Mouse (Mus musculus): ENCODE measurements around the gene Shkbp1. TPM values are rescaled to one million over a fixed set of nuclear protein-coding genes. Genes with fewer than 3 reads are reported as not detected.

Gene Shkbp1
- total and polyA plus RNA-seq, 3 experiments = 4.6 to 20.2 (median 7.1) TPM

GRCm38 (mm10) chr7:27310996-27311535, 44.8 kb downstream of the Shkbp1 start:
- 43% methylated on average over 8 of the region's 8 CpGs for WGBS
- DNase-seq = no peak
- no peak overlapping the region for H3K27ac ChIP-seq
- intact Hi-C loops (cut with DNase I) = no loop called here
- no peak overlapping the region for H3K9ac ChIP-seq (ENCODE audit: low read depth, low read length)
- peaks cover 5% of the 10 kb centered on the region; the same call in 1 of the 2 replicates for H3K36me3 ChIP-seq (ENCODE audit: control insufficient read depth, insufficient read depth, low read length)
- H3K79me2 ChIP-seq (replicated peaks; ENCODE audit: control insufficient read depth, insufficient read depth, low read length) = no peaks in the 10 kb centered on the region
- peaks cover 7% of the 10 kb centered on the region for H3K4me1 ChIP-seq (ENCODE audit: control insufficient read depth, insufficient read depth, low read length)
- H3K27me3 ChIP-seq (ENCODE audit: control insufficient read depth, insufficient read depth, low read length) = no peaks in the 10 kb centered on the region
- H3K4me3 ChIP-seq = no peak overlapping the region
- TF ChIP-seq EP300 (IDR thresholded peaks at IDR 0.05; ENCODE audit: insufficient read depth, low read depth, low read length) (no peak), POLR2A (IDR thresholded peaks at IDR 0.05; ENCODE audit: insufficient read depth, low read depth, low read length) (no peak), CTCF (IDR thresholded peaks at IDR 0.05) (no peak)

- Histone ChIP-seq H3K27me3 (ENCODE audit: control insufficient read depth, insufficient read depth, low read length) (no peaks in the 10 kb centered on the region), H3K27ac (no peak overlapping the region), H3K36me3 (ENCODE audit: control insufficient read depth, insufficient read depth, low read length) (peaks cover 5% of the 10 kb centered on the region; the same call in 1 of the 2 replicates), H3K4me1 (ENCODE audit: control insufficient read depth, insufficient read depth, low read length) (peaks cover 7% of the 10 kb centered on the region), H3K9ac (ENCODE audit: low read depth, low read length) (no peak overlapping the region), H3K4me3 (no peak overlapping the region), H3K79me2 (replicated peaks; ENCODE audit: control insufficient read depth, insufficient read depth, low read length) (no peaks in the 10 kb centered on the region)
- 29% methylated on average over 17 of the region's 17 CpGs for WGBS
- TF ChIP-seq EP300 (IDR thresholded peaks at IDR 0.05; ENCODE audit: insufficient read depth, low read depth, low read length) = 0 out of 2 replicates have a peak, but pooled peaks have one; percentile 26
- no peak for TF ChIP-seq POLR2A (IDR thresholded peaks at IDR 0.05; ENCODE audit: insufficient read depth, low read depth, low read length)
- TF ChIP-seq CTCF (IDR thresholded peaks at IDR 0.05) = no peak; the same call in 1 of the 2 replicates
- intact Hi-C loops (cut with DNase I) = no loop called here
- peak; percentile 73 to 77 for DNase-seq
Observed at GRCm38 (mm10) chr7:27310306-27310705, 45.5 kb downstream of the Shkbp1 start.

- Histone ChIP-seq H3K79me2 (replicated peaks; ENCODE audit: control insufficient read depth, insufficient read depth, low read length) (no peaks in the 10 kb centered on the region), H3K27me3 (ENCODE audit: control insufficient read depth, insufficient read depth, low read length) (no peaks in the 10 kb centered on the region), H3K36me3 (ENCODE audit: control insufficient read depth, insufficient read depth, low read length) (peaks cover 5% of the 10 kb centered on the region; the same call in 1 of the 2 replicates), H3K9ac (ENCODE audit: low read depth, low read length) (no peak overlapping the region), H3K4me1 (ENCODE audit: control insufficient read depth, insufficient read depth, low read length) (peaks cover 7% of the 10 kb centered on the region), H3K4me3 (no peak overlapping the region), H3K27ac (peak overlapping the region; percentile 4; the same call in 1 of the 2 replicates)
- 67% methylated on average over 3 of the region's 3 CpGs for WGBS
- TF ChIP-seq EP300 (IDR thresholded peaks at IDR 0.05; ENCODE audit: insufficient read depth, low read depth, low read length) (no peak), POLR2A (IDR thresholded peaks at IDR 0.05; ENCODE audit: insufficient read depth, low read depth, low read length) (no peak), CTCF (IDR thresholded peaks at IDR 0.05) (no peak)
- no peak for DNase-seq
- intact Hi-C loops (cut with DNase I) = no loop called here
Observed at GRCm38 (mm10) chr7:27309832-27310231, 46.0 kb downstream of the Shkbp1 start.

- H3K27ac ChIP-seq = peak overlapping the region; percentile 20
- intact Hi-C loops (cut with DNase I) = loop anchor here (1.0 kb wide), 1 partner anchor 21 kb away; no protein-coding TSS in a partner anchor
- WGBS = 17% methylated on average over 28 of the region's 28 CpGs
Observed at GRCm38 (mm10) chr7:27308821-27309549, 46.8 kb downstream of the Shkbp1 start.

GRCm38 (mm10) chr7:27307551-27307950, 48.3 kb downstream of the Shkbp1 start:
- WGBS = 72% methylated on average over 9 of the region's 9 CpGs
- no peak overlapping the region for H3K9ac ChIP-seq (ENCODE audit: low read depth, low read length)
- H3K36me3 ChIP-seq (ENCODE audit: control insufficient read depth, insufficient read depth, low read length) = peaks cover 5% of the 10 kb centered on the region; the same call in 1 of the 2 replicates
- H3K79me2 ChIP-seq (replicated peaks; ENCODE audit: control insufficient read depth, insufficient read depth, low read length) = no peaks in the 10 kb centered on the region
- DNase-seq = no peak
- intact Hi-C loops (cut with DNase I) = no loop called here
- peaks cover 7% of the 10 kb centered on the region for H3K4me1 ChIP-seq (ENCODE audit: control insufficient read depth, insufficient read depth, low read length)
- H3K27ac ChIP-seq = no peak overlapping the region
- no peaks in the 10 kb centered on the region for H3K27me3 ChIP-seq (ENCODE audit: control insufficient read depth, insufficient read depth, low read length)
- TF ChIP-seq CTCF (IDR thresholded peaks at IDR 0.05) (peak; percentile 46), EP300 (IDR thresholded peaks at IDR 0.05; ENCODE audit: insufficient read depth, low read depth, low read length) (no peak), POLR2A (IDR thresholded peaks at IDR 0.05; ENCODE audit: insufficient read depth, low read depth, low read length) (no peak)
- no peak overlapping the region for H3K4me3 ChIP-seq

More at GRCm38 (mm10) chr7:27308821-27309549, 46.8 kb downstream of the Shkbp1 start:
- Histone ChIP-seq H3K36me3 (ENCODE audit: control insufficient read depth, insufficient read depth, low read length) (peaks cover 5% of the 10 kb centered on the region; the same call in 1 of the 2 replicates), H3K79me2 (replicated peaks; ENCODE audit: control insufficient read depth, insufficient read depth, low read length) (no peaks in the 10 kb centered on the region), H3K4me3 (no peak overlapping the region), H3K4me1 (ENCODE audit: control insufficient read depth, insufficient read depth, low read length) (peaks cover 7% of the 10 kb centered on the region), H3K9ac (ENCODE audit: low read depth, low read length) (no peak overlapping the region), H3K27me3 (ENCODE audit: control insufficient read depth, insufficient read depth, low read length) (no peaks in the 10 kb centered on the region)
- no peak for DNase-seq
- no peak for TF ChIP-seq CTCF (IDR thresholded peaks at IDR 0.05)
- no peak for TF ChIP-seq EP300 (IDR thresholded peaks at IDR 0.05; ENCODE audit: insufficient read depth, low read depth, low read length)
- TF ChIP-seq POLR2A (IDR thresholded peaks at IDR 0.05; ENCODE audit: insufficient read depth, low read depth, low read length) = no peak

Data from heart, adult 2 months (tissue).